In genomic region chr7:45309455-45309854, GRCm38 (mm10) we compare ENCODE assay signal across 9 mouse cellular contexts. TPM values are rescaled to one million over a fixed set of nuclear protein-coding genes. Genes with fewer than 3 reads are reported as not detected.
DNase-seq lines count a peak whose midpoint lies in the region; ATAC-seq and TF ChIP-seq lines count a peak whose summit lies in the region.
"Had no signal": no experiment of that assay in that cellular context is flagged by ENCODE, and none has a peak within 500 bp of the region (broad histone marks: within the 10 kb centered on the region; RNA-seq: fewer than 3 reads in every experiment).

No protein-coding gene starts in this region.

- no peak for ATAC-seq in kidney, embryonic 14.5 days (ENCODE audit: low FRiP score, low TSS enrichment)
- no peak for ATAC-seq in embryonic facial prominence, embryonic 11.5 days (replicated peaks; ENCODE audit: insufficient number of reproducible peaks, low FRiP score, low TSS enrichment, low read depth)
- no peak for ATAC-seq in neural tube, embryonic 11.5 days (ENCODE audit: insufficient read depth, low FRiP score, low TSS enrichment)

- H3K27me3 ChIP-seq in kidney, embryonic 14.5 days (ENCODE audit: control insufficient read depth, insufficient read depth, low read length), result no peaks in the 10 kb centered on the region
- H3K27me3 ChIP-seq in CH12.LX (replicated peaks), result peaks cover 1% of the 10 kb centered on the region
- H3K27me3 ChIP-seq in embryonic facial prominence, embryonic 11.5 days (ENCODE audit: control insufficient read depth, insufficient read depth, low read length), result no peaks in the 10 kb centered on the region; the same call in 1 of the 2 replicates
- H3K27me3 ChIP-seq in limb, embryonic 10.5 days (ENCODE audit: low read depth, poor library complexity, severe bottlenecking), result peaks cover 9% of the 10 kb centered on the region
- no peaks in the 10 kb centered on the region for H3K27me3 ChIP-seq in neural tube, embryonic 11.5 days (ENCODE audit: control insufficient read depth, insufficient read depth, low read length)
- H3K27me3 ChIP-seq: lung, embryonic 15.5 days had no signal

- TF ChIP-seq POLR2A in CH12.LX (IDR thresholded peaks at IDR 0.05; ENCODE audit: low read depth, low read length), result no peak

- WGBS in kidney, embryonic 14.5 days, result 20% methylated on average over 9 of the region's 9 CpGs
- 11% methylated on average over 9 of the region's 9 CpGs for WGBS in embryonic facial prominence, embryonic 11.5 days
- WGBS in limb, embryonic 10.5 days, result 20% methylated on average over 9 of the region's 9 CpGs
- 14% methylated on average over 9 of the region's 9 CpGs for WGBS in neural tube, embryonic 11.5 days

- H3K9ac ChIP-seq in kidney, embryonic 14.5 days (ENCODE audit: low read depth, low read length), result no peak overlapping the region
- H3K9ac ChIP-seq in CH12.LX (ENCODE audit: insufficient read depth, low read depth), result no peak overlapping the region
- H3K9ac ChIP-seq in embryonic facial prominence, embryonic 11.5 days (replicated peaks; ENCODE audit: low read length), result no peak overlapping the region
- peak overlapping the region; percentile 14 for H3K9ac ChIP-seq in neural tube, embryonic 11.5 days (ENCODE audit: low read length)
- H3K9ac ChIP-seq: lung, embryonic 15.5 days had no signal

- dilution Hi-C loops in CH12.LX (cut with MboI; ENCODE audit: extremely low pct_ligation_motif_present, extremely low pct_unique_long_range_greater_than_20kb, low sequenced_read_pairs), result no loop called here

- no peak for TF ChIP-seq EP300 in CH12.LX (IDR thresholded peaks at IDR 0.05; ENCODE audit: low read length)

- TF ChIP-seq CTCF in CH12.LX (conservative IDR thresholded peaks at IDR 0.05 in 1 of 2, IDR thresholded peaks at IDR 0.05 in 1 of 2; ENCODE audit: low read depth in 2 of 2, low read length in 2 of 2), result peak; percentile 42 to 76; a peak in 3 of 4 replicates

- no peaks in the 10 kb centered on the region for H3K9me3 ChIP-seq in kidney, embryonic 14.5 days (ENCODE audit: control insufficient read depth, low read length)
- H3K9me3 ChIP-seq in CH12.LX (replicated peaks; ENCODE audit: low read length), result no peaks in the 10 kb centered on the region
- no peaks in the 10 kb centered on the region for H3K9me3 ChIP-seq in embryonic facial prominence, embryonic 11.5 days (replicated peaks; ENCODE audit: control insufficient read depth, low read length)
- no peaks in the 10 kb centered on the region for H3K9me3 ChIP-seq in limb, embryonic 10.5 days (replicated peaks)
- H3K9me3 ChIP-seq in neural tube, embryonic 11.5 days (ENCODE audit: control insufficient read depth, low read length), result no peaks in the 10 kb centered on the region
- H3K9me3 ChIP-seq: lung, embryonic 15.5 days had no signal

- no peak overlapping the region for H3K27ac ChIP-seq in kidney, embryonic 14.5 days (ENCODE audit: low read depth, low read length)
- no peak overlapping the region for H3K27ac ChIP-seq in CH12.LX (ENCODE audit: insufficient read depth, low read depth)
- H3K27ac ChIP-seq in embryonic facial prominence, embryonic 11.5 days (replicated peaks; ENCODE audit: low read depth, low read length), result no peak overlapping the region
- H3K27ac ChIP-seq in limb, embryonic 10.5 days, result no peak overlapping the region
- no peak overlapping the region for H3K27ac ChIP-seq in neural tube, embryonic 11.5 days (ENCODE audit: low read depth, low read length)
- H3K27ac ChIP-seq: lung, embryonic 15.5 days had no signal

- no peak overlapping the region for H3K4me2 ChIP-seq in kidney, embryonic 14.5 days (replicated peaks; ENCODE audit: low read depth, low read length)
- H3K4me2 ChIP-seq in CH12.LX (ENCODE audit: insufficient read depth, low read depth, poor library complexity, severe bottlenecking), result no peak overlapping the region
- no peak overlapping the region for H3K4me2 ChIP-seq in embryonic facial prominence, embryonic 11.5 days (ENCODE audit: low read depth, low read length)
- no peak overlapping the region for H3K4me2 ChIP-seq in neural tube, embryonic 11.5 days (ENCODE audit: low read depth)
- H3K4me2 ChIP-seq: lung, embryonic 15.5 days had no signal

- no peaks in the 10 kb centered on the region for H3K79me2 ChIP-seq in CH12.LX (replicated peaks; ENCODE audit: control insufficient read depth, extremely low read depth, insufficient read depth, poor library complexity, severe bottlenecking)

- in situ Hi-C loops in CH12.LX (cut with MboI; ENCODE audit: low pct_ligation_motif_present, low pct_unique_long_range_greater_than_20kb, low sequenced_read_pairs), result loop anchor here (5.0 to 10.0 kb wide), 3 partner anchors 38 to 145 kb away; partner anchors contain the start of genes Slc17a7 and Snrnp70

- peaks cover 3% of the 10 kb centered on the region; the same call in 1 of the 2 replicates for H3K36me3 ChIP-seq in kidney, embryonic 14.5 days (ENCODE audit: control insufficient read depth, insufficient read depth, low read length)
- H3K36me3 ChIP-seq in CH12.LX (replicated peaks in 1 of 2; ENCODE audit: control insufficient read depth in 1 of 2, insufficient read depth in 1 of 2, low read length in 1 of 2), result peaks cover 0 to 8% of the 10 kb centered on the region in 2 experiments
- H3K36me3 ChIP-seq in embryonic facial prominence, embryonic 11.5 days (replicated peaks; ENCODE audit: control insufficient read depth, insufficient read depth, low read depth, low read length), result no peaks in the 10 kb centered on the region
- 0 out of 2 replicates have a peak, but pooled peaks cover 2% of the 10 kb centered on the region for H3K36me3 ChIP-seq in limb, embryonic 10.5 days
- H3K36me3 ChIP-seq in neural tube, embryonic 11.5 days (ENCODE audit: control insufficient read depth, insufficient read depth, low read length), result no peaks in the 10 kb centered on the region

- DNase-seq in kidney, adult 8-10 months, result peak; percentile 50 to 57
- DNase-seq in CH12.LX (ENCODE audit: extremely low read depth), result peak; percentile 72
- DNase-seq in adrenal gland, postnatal 10 days, result peak; percentile 74
- peak; percentile 79 for DNase-seq in embryonic facial prominence, embryonic 11.5 days (ENCODE audit: low spot score)
- peak; percentile 61 for DNase-seq in limb, embryonic 10.5 days (ENCODE audit: low spot score)
- peak; percentile 72 for DNase-seq in neural tube, embryonic 11.5 days (ENCODE audit: low spot score)
- DNase-seq in ovary, adult 18-20 months (ENCODE audit: low spot score), result no peak

- H3K4me1 ChIP-seq in kidney, embryonic 14.5 days (ENCODE audit: control insufficient read depth, insufficient read depth, low read length), result peaks cover 23% of the 10 kb centered on the region
- peaks cover 5 to 18% of the 10 kb centered on the region in 2 experiments for H3K4me1 ChIP-seq in CH12.LX (ENCODE audit: control insufficient read depth in 1 of 2, insufficient read depth in 2 of 2)
- H3K4me1 ChIP-seq in embryonic facial prominence, embryonic 11.5 days (ENCODE audit: control insufficient read depth, insufficient read depth, low read length), result peaks cover 6% of the 10 kb centered on the region; the same call in 1 of the 2 replicates
- H3K4me1 ChIP-seq in limb, embryonic 10.5 days, result peaks cover 32% of the 10 kb centered on the region
- no peaks in the 10 kb centered on the region for H3K4me1 ChIP-seq in neural tube, embryonic 11.5 days (ENCODE audit: control insufficient read depth, insufficient read depth, low read length)

- no peak overlapping the region for H3K4me3 ChIP-seq in kidney, embryonic 14.5 days (ENCODE audit: low read length)
- H3K4me3 ChIP-seq in CH12.LX (replicated peaks in 1 of 3; ENCODE audit: low read depth in 2 of 3, low read length in 2 of 3, poor library complexity in 1 of 3), result no peak overlapping the region
- H3K4me3 ChIP-seq in embryonic facial prominence, embryonic 11.5 days (ENCODE audit: low read depth, low read length), result no peak overlapping the region
- no peak overlapping the region for H3K4me3 ChIP-seq in limb, embryonic 10.5 days
- H3K4me3 ChIP-seq in neural tube, embryonic 11.5 days (ENCODE audit: low read depth, low read length), result no peak overlapping the region
- H3K4me3 ChIP-seq: lung, embryonic 15.5 days had no signal

- TF ChIP-seq RAD21 in CH12.LX (IDR thresholded peaks at IDR 0.05; ENCODE audit: low read depth, low read length), result peak; percentile 59

RNA-seq across cellular contexts. Expression of gene Trpm4, which starts 24.1 kb away (rescaled TPM):
- 10.1 and 11.3 TPM in 2 replicates for polyA plus RNA-seq in kidney, embryonic 14.5 days (2014; fragmentation: Nextera tagmentation; extraction: Ambion mirVana)
- total RNA-seq in CH12.LX (2012; rRNA removed) (10.7 and 17.6 TPM in 2 replicates), CH12.LX (2014; rRNA removed) (8.6 and 12.0 TPM in 2 replicates)
- 9.3 and 11.0 TPM in 2 replicates for polyA plus RNA-seq in CH12.LX (2012; ENCODE audit: insufficient read length, low read depth)
- 10 to 100 TPM; 15.9 to 26.8 TPM for total RNA-seq in adrenal gland, postnatal 10 days (2021)
- 5.0 and 7.2 TPM in 2 replicates for polyA plus RNA-seq in embryonic facial prominence, embryonic 11.5 days (2014; fragmentation: Nextera tagmentation; extraction: Ambion mirVana)
- polyA plus RNA-seq in limb, embryonic 10.5 days (2016; fragmentation: Nextera tagmentation; extraction: Ambion mirVana), result 5.2 and 8.4 TPM in 2 replicates
- polyA plus RNA-seq in neural tube, embryonic 11.5 days (2014; fragmentation: Nextera tagmentation; extraction: Ambion mirVana), result 6.5 and 8.6 TPM in 2 replicates

RNA-seq across cellular contexts. Expression of gene Hrc, which starts 25.6 kb away (rescaled TPM):
- 1.5 and 2.7 TPM in 2 replicates for polyA plus RNA-seq in kidney, embryonic 14.5 days (2014; fragmentation: Nextera tagmentation; extraction: Ambion mirVana)
- total RNA-seq in CH12.LX (2012; rRNA removed) (0.13 and 0.21 TPM in 2 replicates), CH12.LX (2014; rRNA removed) (not detected in 2 replicates)
- 0.10 and 0.16 TPM in 2 replicates for polyA plus RNA-seq in CH12.LX (2012; ENCODE audit: insufficient read length, low read depth)
- total RNA-seq in adrenal gland, postnatal 10 days (2021), result 10 to 100 TPM; 10.7 to 47.8 TPM
- polyA plus RNA-seq in embryonic facial prominence, embryonic 11.5 days (2014; fragmentation: Nextera tagmentation; extraction: Ambion mirVana), result 0.33 and 0.34 TPM in 2 replicates
- 0.24 and 0.39 TPM in 2 replicates for polyA plus RNA-seq in limb, embryonic 10.5 days (2016; fragmentation: Nextera tagmentation; extraction: Ambion mirVana)
- 0.87 and 1.1 TPM in 2 replicates for polyA plus RNA-seq in neural tube, embryonic 11.5 days (2014; fragmentation: Nextera tagmentation; extraction: Ambion mirVana)

RNA-seq across cellular contexts. Expression of gene Slc6a21, which starts 32.1 kb away (rescaled TPM):
- polyA plus RNA-seq in kidney, embryonic 14.5 days (2014; fragmentation: Nextera tagmentation; extraction: Ambion mirVana), result not detected in 2 replicates
- not detected in 2 replicates for total RNA-seq in CH12.LX (2012; rRNA removed)
- not detected in 2 replicates for total RNA-seq in CH12.LX (2014; rRNA removed)
- not detected in 2 replicates for polyA plus RNA-seq in CH12.LX (2012; ENCODE audit: insufficient read length, low read depth)
- total RNA-seq in adrenal gland, postnatal 10 days (2021), result under 1 TPM in 1 of 2 experiments, not detected in 1; 0.42 TPM
- not detected in 2 replicates for polyA plus RNA-seq in embryonic facial prominence, embryonic 11.5 days (2014; fragmentation: Nextera tagmentation; extraction: Ambion mirVana)
- not detected in 2 replicates for polyA plus RNA-seq in limb, embryonic 10.5 days (2016; fragmentation: Nextera tagmentation; extraction: Ambion mirVana)
- polyA plus RNA-seq in neural tube, embryonic 11.5 days (2014; fragmentation: Nextera tagmentation; extraction: Ambion mirVana), result not detected in 2 replicates

RNA-seq across cellular contexts. Expression of gene Ppfia3, which starts 57.4 kb away (rescaled TPM):
- polyA plus RNA-seq in kidney, embryonic 14.5 days (2014; fragmentation: Nextera tagmentation; extraction: Ambion mirVana), result 6.7 and 7.6 TPM in 2 replicates
- 1.5 and 1.9 TPM in 2 replicates for total RNA-seq in CH12.LX (2012; rRNA removed)
- 0.21 and 0.32 TPM in 2 replicates for total RNA-seq in CH12.LX (2014; rRNA removed)
- polyA plus RNA-seq in CH12.LX (2012; ENCODE audit: insufficient read length, low read depth), result 0.57 and 0.61 TPM in 2 replicates
- total RNA-seq in adrenal gland, postnatal 10 days (2021), result 1 to 10 TPM; 1.9 to 3.0 TPM
- 7.4 TPM in 2 replicates for polyA plus RNA-seq in embryonic facial prominence, embryonic 11.5 days (2014; fragmentation: Nextera tagmentation; extraction: Ambion mirVana)
- 2.4 and 5.3 TPM in 2 replicates for polyA plus RNA-seq in limb, embryonic 10.5 days (2016; fragmentation: Nextera tagmentation; extraction: Ambion mirVana)
- 11.9 and 12.1 TPM in 2 replicates for polyA plus RNA-seq in neural tube, embryonic 11.5 days (2014; fragmentation: Nextera tagmentation; extraction: Ambion mirVana)
